Mouse (Mus musculus) myocyte (in vitro differentiated cells): ENCODE measurements at regions not wholly inside any gene's neighbourhood (a gene's known extent, or its start where the extent isn't known, plus 50 kb on each side); places are given as distances from the start of the nearest gene placed in this dataset.

Source experiments
- E2F4 ChIP-seq: IDR thresholded peaks from one replicate; pipeline ENCODE4 v1.6.1; 2011; ENCODE audit warnings: mild to moderate bottlenecking, control low read depth, moderate library complexity; ENCODE audit not compliant: insufficient read depth
- MAX ChIP-seq: IDR thresholded peaks from one replicate; pipeline ENCODE4 v1.6.1; 2011; ENCODE audit warnings: low read depth, mild to moderate bottlenecking, control low read depth
- MYOG ChIP-seq, 3 experiments: IDR thresholded peaks; one replicate each; pipeline ENCODE4 v1.6.1; 2011; ENCODE audit warnings: control low read depth in 2 of 3, low read depth in 2 of 3, mild to moderate bottlenecking in 2 of 3; ENCODE audit not compliant: insufficient read length in 2 of 3, control insufficient read depth in 1 of 3, insufficient read depth in 1 of 3
- POLR2A ChIP-seq: IDR thresholded peaks from one replicate; pipeline ENCODE4 v1.6.1; 2011; ENCODE audit warnings: low read depth, mild to moderate bottlenecking, control low read depth, moderate library complexity; ENCODE audit not compliant: insufficient read length

DNA sequence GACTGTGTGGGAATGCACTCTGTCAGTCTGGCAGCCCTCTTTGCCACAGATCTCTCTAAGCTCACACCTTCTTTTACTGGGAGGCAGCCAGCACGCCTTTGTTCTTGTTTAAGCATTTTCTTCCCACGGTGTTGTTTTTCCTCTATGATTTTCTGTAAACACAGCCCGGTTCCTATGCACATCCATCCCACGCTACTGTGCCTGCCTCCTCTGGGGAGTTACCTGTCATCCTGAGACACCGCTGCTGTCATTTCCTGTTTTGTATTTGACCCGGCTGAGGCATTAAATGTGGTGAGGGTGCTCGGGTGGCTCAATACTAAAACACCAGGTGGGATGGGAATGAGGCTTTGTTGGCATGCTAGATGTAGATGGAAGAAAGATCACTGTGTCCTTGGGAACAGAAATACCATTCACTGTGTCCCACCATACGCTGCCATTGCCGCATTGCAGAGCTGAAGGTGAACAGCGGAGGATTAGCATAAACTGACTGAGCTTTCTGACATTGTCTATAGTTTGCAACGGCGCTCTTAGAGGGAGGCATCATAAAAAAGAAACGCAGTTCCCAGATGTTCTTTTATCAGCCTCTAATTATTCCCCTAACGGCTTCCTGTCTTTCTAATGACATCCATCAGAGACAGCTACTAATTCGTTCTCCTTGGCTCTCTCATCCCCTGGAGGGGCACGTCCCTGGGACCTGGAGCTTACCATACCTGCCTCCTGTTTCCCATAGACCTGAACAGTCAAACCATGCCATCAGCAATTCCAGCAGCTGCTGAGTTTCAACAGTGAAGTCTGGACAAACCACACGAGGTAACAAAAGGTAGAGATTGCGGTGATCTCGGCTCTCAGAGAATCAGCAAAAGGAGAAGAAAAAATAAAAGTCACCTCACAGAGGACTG is 201.8 kb upstream of the Nsun2 start:
- no peak for TF ChIP-seq E2F4
- TF ChIP-seq MAX = no peak
- TF ChIP-seq POLR2A = no peak
- TF ChIP-seq MYOG (IDR thresholded peaks at IDR 0.05; ENCODE audit: control insufficient read depth in 1 of 3, insufficient read depth in 1 of 3, insufficient read length in 2 of 3, low read depth in 2 of 3) = no peak
